Mouse (Mus musculus): Measurements from ENCODE around the gene Timp2. TPM values are rescaled to one million over a fixed set of nuclear protein-coding genes. Genes with fewer than 3 reads are reported as not detected.

Timp2 gene
- polyA plus RNA-seq, 1 experiment from 2014 or later = 95.2 TPM

- ATAC-seq = no peak
- no peak overlapping the region for H3K9ac ChIP-seq (ENCODE audit: low read depth, low read length)
- H3K27me3 ChIP-seq (replicated peaks; ENCODE audit: control insufficient read depth, insufficient read depth, low read length) = no peaks in the 10 kb centered on the region
- no peak overlapping the region for H3K4me2 ChIP-seq (ENCODE audit: low read length)
- no peaks in the 10 kb centered on the region for H3K36me3 ChIP-seq (ENCODE audit: control insufficient read depth, insufficient read depth, low read length)
- H3K27ac ChIP-seq (ENCODE audit: low read depth, low read length) = no peak overlapping the region
- WGBS = 76% methylated on average over 3 of the region's 3 CpGs
- peaks cover 21% of the 10 kb centered on the region for H3K4me1 ChIP-seq (ENCODE audit: control insufficient read depth, insufficient read depth, low read depth, low read length)
- H3K9me3 ChIP-seq (ENCODE audit: control insufficient read depth, low read length) = no peaks in the 10 kb centered on the region
- H3K4me3 ChIP-seq (ENCODE audit: low read length) = no peak overlapping the region
Measured at GRCm38 (mm10) chr11:118348419-118348818, 7.1 kb downstream of the Timp2 start.

- H3K9ac ChIP-seq (ENCODE audit: low read depth, low read length) = no peak overlapping the region
- H3K4me3 ChIP-seq (ENCODE audit: low read length) = no peak overlapping the region
- no peak overlapping the region for H3K4me2 ChIP-seq (ENCODE audit: low read length)
- no peaks in the 10 kb centered on the region for H3K36me3 ChIP-seq (ENCODE audit: control insufficient read depth, insufficient read depth, low read length)
- no peaks in the 10 kb centered on the region for H3K27me3 ChIP-seq (replicated peaks; ENCODE audit: control insufficient read depth, insufficient read depth, low read length)
- no peak overlapping the region for H3K27ac ChIP-seq (ENCODE audit: low read depth, low read length)
- no peaks in the 10 kb centered on the region for H3K9me3 ChIP-seq (ENCODE audit: control insufficient read depth, low read length)
- WGBS = 90% methylated on average over 12 of the region's 12 CpGs
- peaks cover 21% of the 10 kb centered on the region for H3K4me1 ChIP-seq (ENCODE audit: control insufficient read depth, insufficient read depth, low read depth, low read length)
- ATAC-seq = no peak
Measured at GRCm38 (mm10) chr11:118347911-118348310, 7.6 kb downstream of the Timp2 start.

GRCm38 (mm10) chr11:118347391-118347790 lies 8.1 kb downstream of the Timp2 start:
- H3K9me3 ChIP-seq (ENCODE audit: control insufficient read depth, low read length) = no peaks in the 10 kb centered on the region
- 96% methylated on average over 2 of the region's 2 CpGs for WGBS
- H3K27me3 ChIP-seq (replicated peaks; ENCODE audit: control insufficient read depth, insufficient read depth, low read length) = no peaks in the 10 kb centered on the region
- no peak overlapping the region for H3K4me3 ChIP-seq (ENCODE audit: low read length)
- ATAC-seq = no peak
- H3K4me1 ChIP-seq (ENCODE audit: control insufficient read depth, insufficient read depth, low read depth, low read length) = peaks cover 21% of the 10 kb centered on the region
- no peak overlapping the region for H3K27ac ChIP-seq (ENCODE audit: low read depth, low read length)
- H3K36me3 ChIP-seq (ENCODE audit: control insufficient read depth, insufficient read depth, low read length) = no peaks in the 10 kb centered on the region
- no peak overlapping the region for H3K9ac ChIP-seq (ENCODE audit: low read depth, low read length)
- no peak overlapping the region for H3K4me2 ChIP-seq (ENCODE audit: low read length)

GRCm38 (mm10) chr11:118346395-118347096 lies 9.0 kb downstream of the Timp2 start:
- no peak overlapping the region for H3K4me3 ChIP-seq (ENCODE audit: low read length)
- H3K4me1 ChIP-seq (ENCODE audit: control insufficient read depth, insufficient read depth, low read depth, low read length) = peaks cover 29% of the 10 kb centered on the region
- H3K4me2 ChIP-seq (ENCODE audit: low read length) = no peak overlapping the region
- H3K9ac ChIP-seq (ENCODE audit: low read depth, low read length) = no peak overlapping the region
- no peak for ATAC-seq
- WGBS = 73% methylated on average over 8 of the region's 8 CpGs
- H3K27me3 ChIP-seq (replicated peaks; ENCODE audit: control insufficient read depth, insufficient read depth, low read length) = no peaks in the 10 kb centered on the region
- no peaks in the 10 kb centered on the region for H3K36me3 ChIP-seq (ENCODE audit: control insufficient read depth, insufficient read depth, low read length)
- no peak overlapping the region for H3K27ac ChIP-seq (ENCODE audit: low read depth, low read length)
- H3K9me3 ChIP-seq (ENCODE audit: control insufficient read depth, low read length) = no peaks in the 10 kb centered on the region

GRCm38 (mm10) chr11:118345693-118346092 lies 9.8 kb downstream of the Timp2 start:
- ATAC-seq = peak; percentile 43; the same call in 1 of the 2 replicates
- Histone ChIP-seq H3K27me3 (replicated peaks; ENCODE audit: control insufficient read depth, insufficient read depth, low read length) (no peaks in the 10 kb centered on the region), H3K4me3 (ENCODE audit: low read length) (no peak overlapping the region), H3K9ac (ENCODE audit: low read depth, low read length) (no peak overlapping the region), H3K27ac (ENCODE audit: low read depth, low read length) (no peak overlapping the region), H3K9me3 (ENCODE audit: control insufficient read depth, low read length) (no peaks in the 10 kb centered on the region), H3K4me2 (ENCODE audit: low read length) (no peak overlapping the region), H3K36me3 (ENCODE audit: control insufficient read depth, insufficient read depth, low read length) (no peaks in the 10 kb centered on the region), H3K4me1 (ENCODE audit: control insufficient read depth, insufficient read depth, low read depth, low read length) (peaks cover 30% of the 10 kb centered on the region)
- WGBS = 50% methylated on average over 4 of the region's 4 CpGs

GRCm38 (mm10) chr11:118343629-118344028 lies 11.9 kb downstream of the Timp2 start:
- H3K4me2 ChIP-seq (ENCODE audit: low read length) = no peak overlapping the region
- H3K36me3 ChIP-seq (ENCODE audit: control insufficient read depth, insufficient read depth, low read length) = no peaks in the 10 kb centered on the region
- H3K27me3 ChIP-seq (replicated peaks; ENCODE audit: control insufficient read depth, insufficient read depth, low read length) = no peaks in the 10 kb centered on the region
- H3K27ac ChIP-seq (ENCODE audit: low read depth, low read length) = no peak overlapping the region
- no peak overlapping the region for H3K4me3 ChIP-seq (ENCODE audit: low read length)
- H3K9ac ChIP-seq (ENCODE audit: low read depth, low read length) = no peak overlapping the region
- no peak for ATAC-seq
- H3K9me3 ChIP-seq (ENCODE audit: control insufficient read depth, low read length) = no peaks in the 10 kb centered on the region
- peaks cover 30% of the 10 kb centered on the region for H3K4me1 ChIP-seq (ENCODE audit: control insufficient read depth, insufficient read depth, low read depth, low read length)
- 73% methylated on average over 2 of the region's 2 CpGs for WGBS

GRCm38 (mm10) chr11:118342400-118342981 lies 13.0 kb downstream of the Timp2 start, which contains the start of gene Cep295nl:
Gene Cep295nl (minus strand): TSS chr11:118342500.
- H3K4me2 ChIP-seq (ENCODE audit: low read length) = no peak within 1 kb of the TSS
- no peaks in the 10 kb centered on the region for H3K27me3 ChIP-seq (replicated peaks; ENCODE audit: control insufficient read depth, insufficient read depth, low read length)
- WGBS = 35% methylated on average over 7 of the region's 7 CpGs
- peaks cover 30% of the 10 kb centered on the region for H3K4me1 ChIP-seq (ENCODE audit: control insufficient read depth, insufficient read depth, low read depth, low read length)
- H3K9me3 ChIP-seq (ENCODE audit: control insufficient read depth, low read length) = no peaks in the 10 kb centered on the region
- no peak within 1 kb of the TSS; the same call in 1 of the 2 replicates for H3K9ac ChIP-seq (ENCODE audit: low read depth, low read length)
- peak within 1 kb of the TSS; percentile 50; the same call in 1 of the 2 replicates for H3K27ac ChIP-seq (ENCODE audit: low read depth, low read length)
- ATAC-seq = 0 out of 2 replicates have a peak, but pooled peaks have one; percentile 35
- no peaks in the 10 kb centered on the region for H3K36me3 ChIP-seq (ENCODE audit: control insufficient read depth, insufficient read depth, low read length)
- no peak within 1 kb of the TSS for H3K4me3 ChIP-seq (ENCODE audit: low read length)

- peaks cover 12% of the 10 kb centered on the region for H3K4me1 ChIP-seq (ENCODE audit: control insufficient read depth, insufficient read depth, low read depth, low read length)
- 79% methylated on average over 8 of the region's 8 CpGs for WGBS
- H3K4me3 ChIP-seq (ENCODE audit: low read length) = no peak overlapping the region
- H3K36me3 ChIP-seq (ENCODE audit: control insufficient read depth, insufficient read depth, low read length) = no peaks in the 10 kb centered on the region
- H3K9ac ChIP-seq (ENCODE audit: low read depth, low read length) = no peak overlapping the region
- H3K27me3 ChIP-seq (replicated peaks; ENCODE audit: control insufficient read depth, insufficient read depth, low read length) = no peaks in the 10 kb centered on the region
- no peak overlapping the region for H3K27ac ChIP-seq (ENCODE audit: low read depth, low read length)
- ATAC-seq = no peak
- H3K4me2 ChIP-seq (ENCODE audit: low read length) = no peak overlapping the region
- H3K9me3 ChIP-seq (ENCODE audit: control insufficient read depth, low read length) = no peaks in the 10 kb centered on the region
Measured at GRCm38 (mm10) chr11:118337491-118338168, 17.9 kb downstream of the Timp2 start.

GRCm38 (mm10) chr11:118333431-118333830 lies 22.1 kb downstream of the Timp2 start:
- 89% methylated on average over 17 of the region's 17 CpGs for WGBS
- H3K27ac ChIP-seq (ENCODE audit: low read depth, low read length) = no peak overlapping the region
- H3K9ac ChIP-seq (ENCODE audit: low read depth, low read length) = no peak overlapping the region
- no peaks in the 10 kb centered on the region for H3K36me3 ChIP-seq (ENCODE audit: control insufficient read depth, insufficient read depth, low read length)
- H3K4me3 ChIP-seq (ENCODE audit: low read length) = no peak overlapping the region
- H3K27me3 ChIP-seq (replicated peaks; ENCODE audit: control insufficient read depth, insufficient read depth, low read length) = no peaks in the 10 kb centered on the region
- H3K9me3 ChIP-seq (ENCODE audit: control insufficient read depth, low read length) = no peaks in the 10 kb centered on the region
- peaks cover 2% of the 10 kb centered on the region for H3K4me1 ChIP-seq (ENCODE audit: control insufficient read depth, insufficient read depth, low read depth, low read length)
- H3K4me2 ChIP-seq (ENCODE audit: low read length) = no peak overlapping the region
- ATAC-seq = no peak

All from hindbrain, embryonic 16.5 days (tissue).